Mouse (Mus musculus) 3134 (cell line): ENCODE data around the gene Cpb1.
A peak's percentile ranks its signal among the peaks of the same experiment; 100 is the strongest.

Experiments
- DNase-seq: peaks from one replicate; pipeline ENCODE4 v3.0.0-alpha.2; 2011; ENCODE audit warnings: low spot score; ENCODE audit not compliant: insufficient read length; ENCODE audit errors: extremely low read depth

Cpb1 gene

DNA sequence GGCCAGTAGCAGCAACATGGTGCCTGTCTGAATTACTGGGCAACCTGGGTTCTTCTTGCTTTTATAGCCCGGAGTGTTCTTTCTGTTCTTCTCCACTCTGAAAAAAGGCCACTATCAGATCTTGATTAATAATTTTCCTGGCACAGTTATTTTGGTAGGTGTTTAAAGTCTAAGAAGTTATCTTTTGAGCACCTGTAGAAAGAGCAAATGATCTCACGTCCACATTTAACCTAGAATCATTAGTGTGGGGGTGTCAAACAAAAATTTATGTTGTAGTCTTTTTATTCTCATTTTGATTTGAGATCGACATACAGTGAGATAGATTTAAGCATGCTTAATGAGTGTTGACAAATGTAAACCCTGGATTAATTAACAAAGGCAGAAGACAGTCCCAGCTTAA is at the start of gene Cpb1:
Gene Cpb1 (minus strand): TSS at position 101 of the 400 bp plus-strand sequence.
- DNase-seq = no peak

DNA sequence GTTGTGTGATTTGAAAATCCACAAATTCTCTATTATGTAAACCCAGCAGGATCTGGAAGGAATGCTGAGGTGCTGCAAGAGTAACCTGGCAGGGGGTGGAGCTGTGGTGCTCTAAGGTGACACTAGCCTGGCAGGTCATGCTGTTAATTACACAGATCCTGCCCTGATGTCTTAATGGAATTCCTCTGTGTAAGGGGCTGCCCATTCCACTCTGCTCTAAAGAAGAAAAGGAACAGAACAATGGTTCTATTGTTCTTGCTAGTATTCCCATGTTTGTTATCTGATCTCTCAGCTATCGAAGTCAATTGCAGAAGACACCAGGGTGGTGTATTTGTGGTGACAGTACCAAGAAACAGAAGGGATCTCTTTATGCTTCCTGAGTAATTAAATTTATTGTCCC is 41.7 kb upstream of the Cpb1 start:
- no peak for DNase-seq

DNA sequence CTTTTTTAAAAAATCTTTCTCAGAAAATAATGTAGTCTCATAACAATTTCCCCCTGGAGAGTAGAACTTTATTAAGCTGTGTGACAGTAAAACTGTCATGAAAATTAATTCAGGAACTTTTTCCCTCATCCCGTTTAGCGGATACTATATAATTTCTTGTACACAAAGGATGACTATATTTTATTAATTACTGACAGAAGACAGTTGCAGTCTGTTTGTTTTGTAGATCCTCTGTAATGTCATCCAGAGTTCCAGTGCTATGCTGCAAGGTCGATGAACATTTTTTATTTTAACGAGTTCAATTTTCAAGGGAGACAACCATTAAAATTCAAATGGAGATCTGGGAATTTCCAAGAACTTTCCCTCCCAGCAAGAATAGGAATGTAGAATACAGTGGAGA is 33.6 kb upstream of the Cpb1 start:
- DNase-seq = no peak

DNA sequence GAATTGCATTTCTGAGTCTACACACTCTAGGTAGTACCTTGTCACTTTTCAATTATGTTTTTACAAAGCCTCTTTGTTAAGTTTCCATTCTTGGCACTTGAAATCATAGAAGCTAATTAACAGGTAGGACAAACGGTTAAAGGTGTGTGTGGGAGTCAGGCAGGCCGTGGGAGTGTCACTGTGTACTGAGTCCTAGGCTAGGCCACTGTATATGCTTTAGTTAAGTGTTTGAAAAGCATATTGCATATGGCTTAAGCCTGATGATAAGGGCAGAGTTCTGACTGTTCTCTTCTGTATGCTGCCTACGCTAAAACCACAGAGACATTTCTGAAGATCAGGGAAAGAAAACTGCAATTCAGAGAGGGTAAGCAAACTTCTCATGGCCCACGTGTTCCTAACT is 31.7 kb upstream of the Cpb1 start:
- DNase-seq = no peak

DNA sequence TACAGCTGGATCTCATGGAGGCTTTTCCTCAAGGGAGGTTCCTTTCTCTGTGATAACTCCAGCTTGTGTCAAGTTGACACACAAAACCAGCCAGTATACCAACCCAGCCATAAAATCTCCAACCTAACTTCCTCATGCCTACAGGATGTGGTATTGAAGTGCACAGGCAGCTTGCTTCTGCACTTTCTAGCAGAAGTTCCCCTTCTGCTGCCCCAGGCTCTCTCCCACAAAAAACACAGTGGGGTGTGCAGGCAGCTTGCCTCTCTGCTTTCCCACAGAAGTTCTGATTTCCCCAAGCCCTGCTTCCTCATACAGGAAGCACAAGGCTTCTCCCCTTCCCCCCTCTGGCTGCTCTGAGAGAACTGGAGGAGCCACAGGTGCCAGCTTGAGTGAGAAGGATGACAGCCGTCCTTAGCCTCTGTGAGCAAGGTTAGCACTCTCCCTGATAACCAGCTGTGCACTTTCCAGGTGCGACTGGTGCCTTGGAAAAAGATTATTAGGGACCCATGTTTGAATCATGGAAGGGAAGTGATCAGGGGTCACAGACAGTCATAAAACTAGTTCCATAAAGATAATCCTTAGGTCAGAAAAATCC is 29.3 kb upstream of the Cpb1 start:
- no peak for DNase-seq

DNA sequence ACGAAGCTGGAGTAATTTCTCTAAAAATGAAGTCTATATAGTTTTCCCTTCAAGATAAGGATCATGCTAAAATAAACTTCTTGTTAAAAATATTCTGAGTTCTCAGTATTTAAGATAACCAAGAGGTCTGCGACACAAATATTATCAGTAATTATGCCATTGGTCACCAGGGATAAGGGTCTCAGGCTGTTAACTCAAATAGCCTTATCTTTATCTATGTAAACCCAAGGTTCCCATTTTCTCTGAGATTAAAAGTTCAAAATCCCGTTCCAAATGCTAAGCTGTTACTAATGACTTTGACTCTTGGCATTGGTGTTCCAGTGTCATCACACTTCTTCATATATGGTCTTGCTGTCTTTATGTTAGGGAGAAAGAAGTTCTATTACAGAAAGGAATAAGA is 20.0 kb upstream of the Cpb1 start:
- no peak for DNase-seq

DNA sequence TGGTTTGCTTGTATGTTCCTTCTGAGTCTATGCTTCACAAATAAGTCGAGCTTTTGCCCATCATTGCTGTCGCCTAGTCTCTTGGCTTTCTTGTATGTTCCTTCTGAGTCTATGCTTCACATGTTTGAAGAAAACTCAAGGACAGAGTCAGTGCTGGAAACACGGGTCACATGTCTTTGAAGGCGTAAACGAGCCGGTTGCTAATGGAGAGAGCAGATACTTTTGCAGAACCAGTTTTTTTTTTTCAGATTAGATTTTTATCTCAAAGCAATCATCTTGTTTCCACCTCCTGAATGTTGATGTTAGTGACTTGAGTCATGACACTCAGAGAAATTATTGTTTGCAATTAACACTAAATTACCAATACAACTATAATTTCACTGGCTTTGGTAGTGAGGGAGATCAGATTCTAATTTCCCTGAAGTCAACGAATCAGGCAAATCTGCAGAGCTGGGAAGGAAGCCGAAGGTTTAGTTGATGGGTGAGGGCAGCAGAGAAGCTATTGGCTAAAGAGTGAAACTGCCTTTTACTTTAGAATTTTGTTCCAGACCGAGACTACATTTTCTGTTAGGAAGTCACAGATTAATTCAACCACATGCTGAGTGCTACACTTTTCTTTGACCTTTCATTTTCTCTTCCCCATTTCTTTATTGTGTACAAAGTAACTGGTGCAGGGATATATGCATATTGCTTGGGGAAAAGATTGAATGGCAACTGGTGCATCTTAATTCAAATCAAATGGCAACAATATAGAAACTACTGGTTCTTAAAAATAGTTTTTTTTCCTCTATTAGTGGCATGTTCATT is 19.2 kb upstream of the Cpb1 start:
- DNase-seq = no peak

DNA sequence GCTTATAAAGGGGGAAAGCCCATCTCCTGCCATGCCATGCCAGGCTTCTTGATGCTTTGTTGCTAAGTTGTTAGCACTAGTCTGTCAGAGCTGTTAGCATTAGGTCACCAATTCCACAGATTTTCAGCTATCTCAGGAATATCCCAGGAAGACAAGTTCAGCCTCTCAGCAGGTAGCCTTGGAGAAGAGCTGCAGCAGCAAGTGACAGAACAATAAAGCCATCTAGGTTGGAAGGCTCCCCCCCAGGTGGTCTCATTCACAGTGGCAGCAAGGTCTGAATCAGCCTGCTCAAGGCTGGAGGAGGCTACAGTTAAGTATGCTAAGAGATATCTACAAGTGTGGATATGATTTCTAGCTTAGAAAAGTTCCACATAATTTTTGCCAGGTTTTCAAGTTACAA is 15.8 kb upstream of the Cpb1 start:
- DNase-seq = no peak

DNA sequence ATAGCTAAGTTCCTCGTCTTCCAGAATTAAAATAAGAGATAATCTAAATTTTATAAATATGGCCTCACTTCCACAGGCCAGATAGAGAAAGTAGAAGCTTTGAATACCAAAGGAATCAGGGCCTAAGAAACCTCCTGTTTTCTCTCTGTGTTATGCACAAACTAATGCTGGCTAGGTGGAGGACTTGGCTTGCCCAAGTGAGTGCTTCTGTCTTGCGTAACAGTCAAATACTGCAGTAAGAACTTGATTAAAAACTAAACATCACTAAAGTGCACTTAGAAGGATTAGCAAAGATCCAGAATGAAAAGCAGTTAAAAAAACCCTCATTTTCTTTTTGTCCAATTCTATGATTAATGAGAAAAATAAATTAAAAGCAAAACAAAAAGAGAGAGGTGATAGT is 13.2 kb upstream of the Cpb1 start:
- DNase-seq = no peak

DNA sequence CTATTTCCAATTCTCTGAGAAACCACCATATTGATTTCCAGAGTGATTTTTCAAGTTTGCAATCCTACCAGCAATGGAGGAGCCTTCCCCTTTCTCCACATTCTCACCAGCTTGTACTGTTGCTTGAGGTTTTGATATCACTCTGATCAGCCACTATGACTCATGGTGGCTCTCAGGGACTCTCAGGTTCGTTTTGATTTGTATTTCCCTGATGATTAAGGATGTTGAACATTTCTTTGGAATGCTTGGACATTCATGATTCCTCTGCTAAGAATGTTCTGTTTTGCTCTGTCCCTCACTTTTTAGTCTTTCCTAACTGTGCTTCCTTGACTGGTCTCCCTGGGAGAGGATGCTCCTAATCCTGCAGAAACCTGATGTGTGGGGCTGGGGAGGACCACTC is 6.3 kb upstream of the Cpb1 start:
- peak; percentile 54 for DNase-seq

DNA sequence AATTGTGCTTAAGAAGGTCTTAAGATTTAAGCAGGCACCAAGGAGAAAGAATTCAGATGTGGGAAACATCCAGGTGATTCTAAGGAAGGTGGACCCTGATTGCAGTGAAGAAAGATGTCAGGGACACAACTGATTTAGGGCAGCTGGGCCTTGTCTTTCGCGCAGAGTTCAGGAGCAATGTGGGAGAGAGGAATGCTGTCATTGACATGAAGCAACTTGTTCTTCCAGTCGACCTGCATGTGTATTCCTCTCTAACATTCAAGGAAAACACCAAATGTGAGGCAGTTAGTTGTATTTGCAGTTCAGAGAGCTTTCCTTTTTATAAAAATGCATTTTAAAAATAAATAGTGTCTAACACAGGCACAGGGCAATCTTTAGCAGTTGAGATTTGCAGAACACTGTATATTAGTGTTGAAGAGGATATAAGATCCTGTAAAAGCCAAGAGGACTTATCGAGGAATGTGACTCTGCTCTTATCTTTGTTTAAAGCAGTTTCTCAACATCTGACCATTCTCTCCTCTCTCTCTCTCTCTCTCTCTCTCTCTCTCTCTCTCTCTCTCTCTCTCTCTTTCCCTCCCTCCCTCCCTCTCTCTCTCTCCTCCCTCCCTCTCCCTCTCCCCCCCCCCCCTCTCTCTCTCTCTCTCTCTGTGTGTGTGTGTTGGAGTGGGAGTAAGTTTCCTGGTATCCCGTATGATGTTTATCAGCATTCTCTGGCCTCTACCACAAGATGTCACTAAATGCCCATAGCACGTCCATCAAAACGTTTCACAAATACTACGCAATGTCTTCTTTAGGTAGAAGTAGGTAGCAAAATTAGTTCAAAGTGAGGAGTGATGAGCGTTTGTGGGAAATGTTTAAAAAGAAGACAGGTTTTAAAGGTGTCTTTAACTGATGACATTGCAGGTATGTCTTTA is 20.7 kb downstream of the Cpb1 start:
- DNase-seq = no peak

DNA sequence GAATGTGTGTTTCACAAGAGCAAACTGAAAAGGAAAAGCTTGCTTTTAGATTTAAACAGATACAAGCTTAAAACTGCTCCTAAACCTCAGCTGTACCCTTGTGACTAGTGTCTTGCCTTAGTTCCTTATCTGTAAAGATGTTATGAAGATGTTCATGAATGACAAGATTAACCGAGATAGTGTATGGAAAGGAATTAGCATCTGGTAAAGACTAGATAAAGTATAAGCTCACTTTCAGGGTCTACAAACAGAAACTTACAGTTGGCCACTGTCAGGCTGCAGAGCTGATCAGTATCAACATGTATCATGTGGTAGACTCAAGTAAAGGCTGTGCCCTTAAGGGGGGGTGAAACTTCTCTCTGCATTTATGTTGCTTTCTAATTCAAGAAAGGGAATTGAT is 31.6 kb downstream of the Cpb1 start:
- no peak for DNase-seq

DNA sequence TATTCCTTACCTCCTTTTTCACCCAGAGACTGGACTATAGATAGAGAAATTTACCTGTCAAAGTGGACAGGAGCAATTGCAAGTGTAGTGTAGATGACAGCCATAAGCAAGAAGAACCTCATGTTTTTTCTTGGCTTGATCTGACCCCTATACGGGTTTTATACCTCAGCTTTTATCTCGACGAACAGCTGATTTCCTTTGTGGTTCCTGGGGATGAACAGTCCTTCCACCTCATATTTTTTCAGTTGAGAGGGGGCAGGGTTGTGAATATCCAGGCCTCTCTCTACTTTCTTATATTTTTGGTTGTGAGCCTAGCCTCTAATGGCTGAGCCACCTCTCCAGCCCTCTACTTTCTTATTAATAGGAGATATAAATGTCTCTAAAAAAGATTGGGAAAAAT is 33.5 kb downstream of the Cpb1 start, which contains the start of gene Cpa3:
Gene Cpa3 (minus strand): TSS at position 132 of the 400 bp plus-strand sequence.
- no peak for DNase-seq

DNA sequence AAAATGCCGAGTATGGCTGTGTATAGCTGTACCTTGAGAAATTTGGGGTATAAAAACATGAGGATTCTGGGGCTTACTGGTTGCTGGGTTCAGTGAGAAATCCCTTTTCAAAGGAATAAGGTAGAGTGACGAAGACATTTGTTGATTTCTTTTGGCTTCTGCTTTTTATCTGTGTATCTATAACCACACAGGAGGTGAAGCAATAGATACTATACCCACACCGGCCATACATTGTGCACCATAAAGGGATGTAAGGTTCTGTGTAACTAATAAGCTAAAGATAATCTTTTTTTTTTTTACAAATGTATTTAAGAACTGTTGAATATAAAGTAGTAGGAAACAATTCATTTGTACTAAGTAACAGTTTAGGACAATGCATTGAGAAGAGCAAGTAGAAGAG is 35.8 kb downstream of the Cpb1 start:
- DNase-seq = no peak

DNA sequence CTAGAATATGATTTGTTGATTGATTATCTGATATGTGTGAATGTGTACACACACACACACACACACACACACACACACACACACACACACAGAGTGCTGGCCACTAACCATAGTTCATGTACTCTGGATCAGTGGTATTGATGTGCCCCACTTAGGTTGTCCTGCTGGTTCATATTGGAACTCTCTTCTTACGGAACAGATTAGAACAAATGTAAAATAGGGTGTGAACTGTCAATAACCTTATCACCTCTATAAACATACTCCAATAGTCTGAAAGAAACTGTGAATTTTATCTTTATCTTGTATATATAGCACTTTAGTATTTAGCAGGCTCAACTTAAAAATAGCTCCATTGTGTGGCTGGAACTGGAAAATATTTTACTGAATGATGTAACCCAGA is 38.6 kb downstream of the Cpb1 start:
- no peak for DNase-seq

DNA sequence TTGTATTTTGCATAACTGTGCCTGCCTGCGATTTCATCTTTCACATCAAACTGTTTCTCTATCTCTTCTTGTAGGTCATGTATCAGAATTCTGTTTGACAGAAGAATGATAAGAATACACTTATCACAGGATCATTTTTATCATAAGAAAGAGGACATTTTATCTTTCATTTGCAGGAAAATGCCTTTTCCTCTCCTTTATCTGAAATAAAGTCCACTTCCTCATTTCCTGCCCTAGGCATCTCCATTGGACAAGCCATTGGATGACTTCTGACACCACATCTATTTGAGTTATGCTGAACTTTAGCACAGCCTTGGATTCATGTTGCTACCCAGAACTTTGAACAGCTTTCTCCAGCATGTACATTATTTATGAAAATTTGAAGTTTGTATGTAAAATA is 46.5 kb downstream of the Cpb1 start:
- DNase-seq = no peak

DNA sequence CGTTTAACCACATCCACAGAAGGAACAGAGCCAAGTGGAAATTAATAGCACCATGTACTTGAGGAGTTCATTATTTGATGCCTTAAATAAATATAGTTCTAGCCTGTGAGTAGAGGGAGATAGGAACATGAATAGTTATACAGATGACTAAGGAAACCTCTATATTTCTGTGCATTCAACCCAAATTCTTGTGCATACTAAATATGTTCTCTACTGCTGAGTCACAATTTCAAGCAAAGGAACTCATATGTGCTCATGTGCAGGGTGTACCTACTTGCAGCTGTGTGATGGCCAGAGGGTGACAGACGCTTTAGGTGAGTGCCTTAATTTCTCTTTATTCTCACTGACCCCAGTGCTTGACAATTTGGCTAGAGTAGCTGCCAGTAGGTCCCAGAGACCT is 50.1 kb downstream of the Cpb1 start:
- no peak for DNase-seq

DNA sequence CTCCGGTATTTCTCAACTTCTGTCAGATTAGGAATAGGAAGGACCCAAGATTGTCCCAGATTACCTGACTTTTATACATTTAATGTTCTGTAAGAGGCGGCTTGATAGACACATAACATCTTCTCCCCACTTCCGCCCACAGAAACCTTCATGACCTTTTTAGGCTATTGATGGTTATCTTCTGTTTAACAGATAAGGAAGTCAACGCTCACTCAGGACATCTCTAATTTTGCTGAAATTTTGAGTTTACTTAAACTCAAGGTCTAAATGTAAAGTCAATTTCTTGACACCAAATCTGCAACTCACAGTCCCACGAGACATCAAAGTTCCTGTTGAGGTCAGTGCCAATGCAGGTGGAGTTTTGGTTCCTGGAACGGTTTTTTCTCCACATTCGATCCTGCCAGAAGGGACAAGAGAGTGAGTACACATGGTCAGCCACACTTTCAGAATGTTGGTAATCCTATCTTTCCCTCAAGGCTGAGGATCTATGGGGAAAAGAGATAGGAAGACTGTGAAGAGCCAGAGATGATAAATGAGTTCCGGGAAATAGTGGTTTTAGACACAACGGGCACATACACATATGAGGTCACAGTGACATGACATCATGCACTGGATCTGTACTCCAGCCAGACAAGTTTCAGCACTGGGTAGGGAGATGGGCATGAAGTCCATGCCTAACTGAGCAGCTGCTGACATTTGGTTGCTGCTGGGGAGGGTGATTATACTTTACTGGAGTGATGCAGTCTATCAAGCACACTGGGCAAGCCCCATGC is 52.4 kb downstream of the Cpb1 start:
- DNase-seq = no peak

DNA sequence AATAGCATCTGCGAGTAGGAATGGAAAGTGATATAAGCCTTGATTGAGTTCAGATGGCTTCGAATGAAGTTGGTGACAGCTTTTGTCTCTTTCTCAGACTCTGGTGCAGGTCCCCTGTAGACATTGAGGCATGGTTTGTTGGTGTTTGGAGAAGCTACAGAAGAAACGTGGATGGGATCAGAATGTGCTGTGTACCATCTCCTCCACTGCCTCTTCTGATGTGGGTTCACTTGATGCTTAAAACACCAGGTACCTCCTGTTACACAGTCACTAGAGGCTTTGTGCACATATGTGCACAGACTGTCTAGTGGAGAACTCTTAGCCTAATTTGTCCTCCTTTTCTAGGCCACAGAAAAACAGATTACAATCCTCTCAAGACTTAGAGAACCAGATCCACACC is 53.4 kb downstream of the Cpb1 start:
- DNase-seq = no peak

DNA sequence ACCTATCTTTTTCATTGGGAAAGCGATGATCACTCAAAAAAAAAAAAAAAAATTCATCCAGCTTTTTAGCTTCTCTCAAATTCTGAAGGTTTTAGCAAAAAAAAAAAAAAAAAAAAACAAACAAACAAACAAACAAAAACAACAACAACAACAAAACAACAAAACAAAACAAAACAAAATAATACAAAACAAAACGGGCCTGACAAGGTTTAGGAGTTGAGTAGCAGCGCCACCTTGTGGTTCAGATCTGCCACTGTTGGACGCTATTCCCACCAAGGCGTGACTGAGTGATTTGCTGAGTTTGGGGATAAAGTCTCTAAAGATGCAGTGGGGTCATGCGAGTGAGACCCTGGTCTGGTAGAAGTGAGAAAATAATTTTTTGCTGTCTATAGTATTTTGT is 76.7 kb downstream of the Cpb1 start:
- no peak for DNase-seq
